Mouse (Mus musculus): ENCODE data around the gene Alg14. TPM values are rescaled to one million over a fixed set of nuclear protein-coding genes. Genes with fewer than 3 reads are reported as not detected.

Alg14 gene
- 19.6 and 24.5 TPM in 2 replicates for polyA plus RNA-seq (2012; rRNA removed)

DNA sequence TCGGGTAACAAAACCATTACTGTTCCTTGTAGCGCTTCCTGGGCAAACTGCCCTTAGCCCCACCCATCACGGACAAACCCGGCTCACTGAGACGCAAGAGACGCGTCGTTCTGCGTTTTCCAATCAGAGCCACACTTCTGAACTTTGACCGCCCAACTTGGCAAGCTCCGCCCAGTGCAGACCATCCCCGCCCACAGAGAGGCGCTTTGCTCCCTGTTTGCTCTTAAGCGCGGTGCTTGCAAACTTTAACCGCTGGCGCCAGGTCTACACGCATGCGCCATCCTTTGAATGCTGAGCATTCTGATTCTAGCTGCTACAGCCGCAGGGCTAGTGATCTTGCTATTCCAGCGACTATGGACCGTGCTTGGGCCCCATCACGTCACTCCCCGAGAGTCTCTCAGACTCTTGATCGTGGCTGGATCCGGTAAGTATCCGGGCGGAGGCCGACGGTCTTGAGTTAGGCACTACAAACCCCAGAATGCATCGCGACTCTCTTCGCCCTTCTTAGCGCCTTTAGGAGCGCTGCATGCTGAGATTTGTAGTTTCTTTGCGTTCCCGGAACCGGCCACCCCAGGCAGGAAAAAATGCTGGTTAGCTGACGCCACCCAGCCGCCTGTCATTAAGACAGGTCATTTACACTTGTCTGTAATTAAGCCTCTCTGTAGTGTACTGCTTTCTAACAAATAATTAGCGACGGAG, at the start of gene Alg14:
Gene Alg14 (plus strand): TSS at position 214 of the 699 bp plus-strand sequence.
- under 1% methylated on average over 42 of the region's 42 CpGs for WGBS
- Histone ChIP-seq H3K4me1 (ENCODE audit: control insufficient read depth, insufficient read depth, low read length) (peaks cover 4% of the 10 kb centered on the region; the same call in 1 of the 2 replicates), H3K4me3 (replicated peaks; ENCODE audit: extremely low read depth, low read depth, low read length) (peak within 1 kb of the TSS; percentile 93)
- TF ChIP-seq CTCF (IDR thresholded peaks at IDR 0.05; ENCODE audit: insufficient read depth, low read length) (no peak), POLR2A (IDR thresholded peaks at IDR 0.05; ENCODE audit: borderline replicate concordance, extremely low read depth, low read depth, low read length) (peak; percentile 98)
- DNase-seq = peak; percentile 95

DNA sequence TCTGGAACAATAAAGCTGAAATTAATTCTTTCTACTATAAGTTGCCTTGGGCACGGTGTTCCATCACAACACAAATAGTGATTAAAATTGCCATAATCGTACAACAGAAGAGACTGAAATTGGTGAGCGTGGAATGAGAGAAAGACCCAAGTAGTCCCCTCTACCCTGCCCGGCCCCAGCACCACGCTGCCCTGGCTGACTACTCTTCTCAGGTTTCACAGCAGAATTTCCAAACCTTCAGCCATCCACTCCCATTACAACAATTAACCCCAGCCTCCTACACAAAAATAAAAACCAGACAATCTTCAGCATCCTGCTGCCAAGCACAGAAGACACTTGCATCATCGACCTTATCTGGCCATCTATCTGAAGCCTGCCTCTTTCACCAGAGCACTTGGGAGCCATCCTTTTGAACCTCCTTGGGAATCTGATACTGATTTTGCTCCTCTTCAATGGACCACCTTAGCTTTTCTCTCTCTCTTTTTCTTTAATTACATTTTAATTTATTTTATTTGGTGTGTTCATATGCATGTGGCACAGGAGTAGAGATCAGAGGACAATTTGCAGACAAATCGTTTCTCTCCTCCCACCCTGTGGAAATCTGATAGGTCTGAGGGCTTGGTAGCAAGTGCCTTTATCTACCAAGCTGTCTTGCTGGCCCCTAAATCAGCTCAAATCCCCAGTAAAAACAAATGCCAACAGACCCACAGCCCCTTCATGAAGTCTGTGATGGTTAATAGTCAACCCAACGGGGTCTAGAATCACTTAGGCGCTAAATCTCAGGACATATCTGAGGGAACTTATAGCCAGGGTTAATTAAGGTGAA, 49.2 kb upstream of the Alg14 start:
- no peak for DNase-seq
- no peak for TF ChIP-seq CTCF (IDR thresholded peaks at IDR 0.05; ENCODE audit: insufficient read depth, low read length)
- TF ChIP-seq POLR2A (IDR thresholded peaks at IDR 0.05; ENCODE audit: borderline replicate concordance, extremely low read depth, low read depth, low read length) = no peak
- Histone ChIP-seq H3K4me3 (replicated peaks; ENCODE audit: extremely low read depth, low read depth, low read length) (no peak overlapping the region), H3K4me1 (ENCODE audit: control insufficient read depth, insufficient read depth, low read length) (no peaks in the 10 kb centered on the region; the same call in 1 of the 2 replicates)
- WGBS = 66% methylated on average over 9 of the region's 9 CpGs

DNA sequence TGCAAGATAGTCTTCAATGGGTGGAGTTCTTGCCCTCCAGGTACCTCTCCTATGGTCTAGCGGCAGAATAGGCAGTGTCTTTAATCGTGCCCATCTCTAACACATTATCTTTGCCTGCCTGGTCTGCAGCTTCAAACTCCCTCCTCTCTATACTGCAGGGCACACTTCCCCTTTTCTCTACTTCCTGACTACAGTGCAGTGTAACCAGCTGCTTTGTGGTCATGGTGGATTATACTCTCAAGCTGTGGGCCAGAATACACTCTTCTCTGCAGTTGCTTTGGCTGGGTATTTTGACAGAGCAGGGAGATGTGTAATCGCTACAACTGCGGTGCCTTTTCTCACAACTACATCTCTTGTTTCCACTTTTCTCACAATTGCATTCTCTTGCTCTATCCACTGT, 48.6 kb upstream of the Alg14 start:
- no peak for DNase-seq
- TF ChIP-seq CTCF (IDR thresholded peaks at IDR 0.05; ENCODE audit: insufficient read depth, low read length) = no peak
- no peak for TF ChIP-seq POLR2A (IDR thresholded peaks at IDR 0.05; ENCODE audit: borderline replicate concordance, extremely low read depth, low read depth, low read length)
- WGBS = 84% methylated on average over 4 of the region's 4 CpGs
- H3K4me1 ChIP-seq (ENCODE audit: control insufficient read depth, insufficient read depth, low read length) = no peaks in the 10 kb centered on the region; the same call in 1 of the 2 replicates
- H3K4me3 ChIP-seq (replicated peaks; ENCODE audit: extremely low read depth, low read depth, low read length) = no peak overlapping the region

DNA sequence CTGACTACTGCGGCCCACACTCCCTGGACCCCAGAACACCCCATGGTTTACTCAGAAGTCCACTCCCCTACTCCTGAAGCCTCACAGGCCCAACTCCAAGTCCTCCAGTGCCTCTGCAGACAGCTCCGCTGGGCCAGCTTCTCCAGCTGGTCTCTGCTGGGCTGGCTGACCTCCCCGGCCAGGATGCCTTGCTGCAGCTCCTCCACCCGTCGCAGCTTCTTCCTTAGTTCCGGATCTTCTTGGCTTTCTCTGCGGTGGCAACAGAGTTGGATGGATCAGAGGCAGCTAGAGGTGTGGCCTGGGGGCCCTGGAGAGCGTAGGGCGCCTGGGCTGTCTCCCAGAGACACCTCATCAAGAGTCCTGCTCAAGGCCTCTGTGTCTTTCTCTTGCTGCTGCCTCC, 41.5 kb upstream of the Alg14 start:
- no peaks in the 10 kb centered on the region for H3K4me1 ChIP-seq (ENCODE audit: control insufficient read depth, insufficient read depth, low read length)
- no peak overlapping the region for H3K4me3 ChIP-seq (replicated peaks; ENCODE audit: extremely low read depth, low read depth, low read length)
- 87% methylated on average over 9 of the region's 9 CpGs for WGBS
- no peak for DNase-seq
- TF ChIP-seq CTCF (IDR thresholded peaks at IDR 0.05; ENCODE audit: insufficient read depth, low read length) = no peak
- TF ChIP-seq POLR2A (IDR thresholded peaks at IDR 0.05; ENCODE audit: borderline replicate concordance, extremely low read depth, low read depth, low read length) = no peak

DNA sequence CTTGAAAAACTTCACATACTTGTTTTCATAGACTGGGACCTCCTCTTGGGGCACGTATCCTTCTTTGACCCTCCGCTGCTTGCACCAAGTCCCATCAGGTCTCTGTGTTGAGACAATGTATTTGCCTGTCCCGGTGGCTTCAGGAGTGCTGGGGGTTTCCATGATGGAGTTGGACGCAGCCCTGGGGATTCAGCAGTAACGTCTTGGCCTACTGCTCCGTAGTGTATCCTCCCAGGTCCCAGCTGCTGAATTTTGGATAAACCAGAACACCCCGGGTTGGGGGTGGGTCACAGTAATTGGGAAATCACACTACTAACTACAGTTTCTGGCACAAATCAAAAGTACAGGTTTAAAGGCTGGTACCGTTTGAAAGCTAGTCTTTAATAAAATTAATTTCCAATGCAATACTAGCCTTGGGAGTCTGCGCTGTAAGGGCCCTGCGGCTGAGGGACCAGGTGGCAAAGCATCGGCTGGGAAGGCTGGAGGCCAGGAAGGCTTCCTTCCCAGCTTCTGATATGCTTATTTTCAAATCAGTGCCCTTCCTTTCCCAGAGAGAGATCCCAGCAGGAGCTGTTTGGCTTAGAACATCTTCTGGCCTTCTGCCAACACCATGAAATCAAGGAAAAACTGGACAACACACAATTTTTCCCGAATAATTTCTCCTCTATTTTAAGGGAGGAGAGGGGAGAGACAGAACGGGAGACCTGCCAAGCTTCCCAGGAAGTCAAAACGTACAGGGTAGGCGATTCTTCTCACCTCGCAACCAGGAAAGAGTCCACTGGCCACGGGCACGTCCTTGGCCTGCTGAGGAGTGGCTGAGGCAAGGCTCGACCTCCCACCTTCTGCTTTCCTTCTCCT, 40.8 kb upstream of the Alg14 start:
- 55% methylated on average over 19 of the region's 19 CpGs for WGBS
- Histone ChIP-seq H3K4me3 (replicated peaks; ENCODE audit: extremely low read depth, low read depth, low read length) (no peak overlapping the region), H3K4me1 (ENCODE audit: control insufficient read depth, insufficient read depth, low read length) (no peaks in the 10 kb centered on the region)
- no peak for DNase-seq
- TF ChIP-seq POLR2A (IDR thresholded peaks at IDR 0.05; ENCODE audit: borderline replicate concordance, extremely low read depth, low read depth, low read length) (no peak), CTCF (IDR thresholded peaks at IDR 0.05; ENCODE audit: insufficient read depth, low read length) (no peak)

DNA sequence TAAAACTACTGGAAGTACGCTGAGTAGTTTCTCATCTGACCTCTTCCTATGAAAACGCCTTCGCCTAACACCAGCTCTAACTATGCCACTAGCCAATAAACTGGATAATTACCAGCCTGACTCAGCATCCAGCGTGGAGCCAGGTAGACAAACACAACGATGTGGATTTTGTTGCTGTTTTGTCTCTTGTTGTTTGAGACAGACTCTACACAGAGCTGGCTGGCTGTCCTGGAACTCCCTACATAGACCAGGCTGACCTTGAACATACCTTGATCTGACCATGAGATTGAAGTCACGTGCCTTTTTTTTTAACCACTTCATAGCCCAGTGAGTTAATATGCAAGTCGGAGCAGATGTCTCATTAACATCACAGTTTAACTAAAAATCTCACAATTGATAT, 36.1 kb upstream of the Alg14 start:
- DNase-seq = no peak
- Histone ChIP-seq H3K4me1 (ENCODE audit: control insufficient read depth, insufficient read depth, low read length) (no peaks in the 10 kb centered on the region), H3K4me3 (replicated peaks; ENCODE audit: extremely low read depth, low read depth, low read length) (no peak overlapping the region)
- TF ChIP-seq CTCF (IDR thresholded peaks at IDR 0.05; ENCODE audit: insufficient read depth, low read length) = no peak
- no peak for TF ChIP-seq POLR2A (IDR thresholded peaks at IDR 0.05; ENCODE audit: borderline replicate concordance, extremely low read depth, low read depth, low read length)
- 87% methylated on average over 7 of the region's 7 CpGs for WGBS

DNA sequence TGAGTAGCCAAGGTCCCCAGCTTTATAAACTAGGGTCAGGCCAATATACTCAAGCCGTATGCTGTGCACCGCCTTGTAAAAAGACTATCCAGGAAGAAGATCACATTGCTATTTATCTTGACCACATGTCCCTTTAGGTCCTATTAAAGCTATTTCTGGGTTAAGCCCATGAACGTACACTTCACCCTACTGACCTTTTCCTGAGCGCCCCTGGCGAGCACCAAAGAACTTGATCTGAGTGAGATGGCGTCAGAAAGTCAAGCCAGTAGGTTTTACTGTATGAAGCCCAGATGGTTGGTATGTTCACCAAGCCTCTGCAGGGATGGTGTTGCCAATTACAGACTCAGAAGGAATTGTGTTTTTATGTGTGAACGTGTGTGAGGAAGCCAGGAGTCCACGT, 35.4 kb upstream of the Alg14 start:
- no peak for TF ChIP-seq POLR2A (IDR thresholded peaks at IDR 0.05; ENCODE audit: borderline replicate concordance, extremely low read depth, low read depth, low read length)
- no peak for TF ChIP-seq CTCF (IDR thresholded peaks at IDR 0.05; ENCODE audit: insufficient read depth, low read length)
- 89% methylated on average over 8 of the region's 8 CpGs for WGBS

DNA sequence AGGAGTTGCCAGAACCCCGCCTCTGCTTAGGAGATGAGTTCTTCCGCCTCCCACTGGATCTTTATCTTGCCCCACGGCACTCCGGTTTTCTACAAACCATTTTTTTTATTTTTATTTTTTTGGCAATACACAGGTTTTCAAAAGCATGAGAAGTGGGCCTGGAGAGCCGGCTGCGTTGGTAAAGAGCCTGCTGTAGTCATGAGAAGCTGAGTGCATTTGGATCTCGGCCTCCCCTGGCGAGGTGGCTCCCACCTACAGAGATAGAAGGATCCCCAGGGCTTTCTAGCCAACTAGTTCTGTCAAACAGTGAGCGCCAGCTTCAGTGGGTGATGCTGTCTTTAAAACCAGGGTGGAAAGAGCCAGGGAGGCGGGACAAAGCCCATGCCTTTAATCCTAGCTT, 34.2 kb upstream of the Alg14 start:
- 77% methylated on average over 10 of the region's 10 CpGs for WGBS
- TF ChIP-seq CTCF (IDR thresholded peaks at IDR 0.05; ENCODE audit: insufficient read depth, low read length) (no peak), POLR2A (IDR thresholded peaks at IDR 0.05; ENCODE audit: borderline replicate concordance, extremely low read depth, low read depth, low read length) (no peak)
- Histone ChIP-seq H3K4me3 (replicated peaks; ENCODE audit: extremely low read depth, low read depth, low read length) (no peak overlapping the region), H3K4me1 (ENCODE audit: control insufficient read depth, insufficient read depth, low read length) (no peaks in the 10 kb centered on the region)
- no peak for DNase-seq

More for the DNA sequence above, 35.4 kb upstream of the Alg14 start:
- H3K4me1 ChIP-seq (ENCODE audit: control insufficient read depth, insufficient read depth, low read length) = no peaks in the 10 kb centered on the region
- H3K4me3 ChIP-seq (replicated peaks; ENCODE audit: extremely low read depth, low read depth, low read length) = no peak overlapping the region
- no peak for DNase-seq

Measured in lung, adult 2 months (tissue).